Mouse (Mus musculus) stomach, embryonic 14.5 days (tissue): ENCODE measurements around the gene Mxra7. TPM values are rescaled to one million over a fixed set of nuclear protein-coding genes. Genes with fewer than 3 reads are reported as not detected.

Source experiments
- ATAC-seq: fragments of 200-750 bp; cut with Nextera tagmentation; 2 replicates; pipeline ENCODE4 v1.8.0; 2017; ENCODE audit warnings: low read depth, moderate TSS enrichment; ENCODE audit not compliant: insufficient number of reproducible peaks, insufficient read depth, low FRiP score
- H3K27ac ChIP-seq: fragments of 300-500 bp; sonication (generic); 2 replicates; pipeline ENCODE4 v1.5.1; 2014; ENCODE audit warnings: mild to moderate bottlenecking, low read length, moderate library complexity, mixed read lengths
- H3K27me3 ChIP-seq: fragments of 300-500 bp; sonication (generic); 2 replicates; pipeline ENCODE4 v1.6.1; 2014; ENCODE audit warnings: low read length, control low read depth, mixed read lengths; ENCODE audit not compliant: control insufficient read depth, insufficient read depth
- H3K36me3 ChIP-seq: fragments of 300-500 bp; sonication (generic); 2 replicates; pipeline ENCODE4 v1.6.1; 2014; ENCODE audit warnings: mild to moderate bottlenecking, control low read depth, low read length, moderate library complexity, mixed read lengths; ENCODE audit not compliant: control insufficient read depth, insufficient read depth
- H3K4me1 ChIP-seq: fragments of 300-500 bp; sonication (generic); 2 replicates; pipeline ENCODE4 v1.6.1; 2014; ENCODE audit warnings: low read length, control low read depth, mixed read lengths; ENCODE audit not compliant: control insufficient read depth, insufficient read depth
- H3K4me2 ChIP-seq: fragments of 300-500 bp; sonication (generic); replicated peaks from 2 replicates; pipeline ENCODE4 v1.6.1; 2014; ENCODE audit warnings: low read depth, low read length, control low read depth
- H3K4me3 ChIP-seq: fragments of 300-500 bp; sonication (generic); 2 replicates; pipeline ENCODE4 v1.5.1; 2014; ENCODE audit warnings: low read depth, low read length, control low read depth
- H3K9ac ChIP-seq: fragments of 300-500 bp; sonication (generic); replicated peaks from 2 replicates; pipeline ENCODE4 v1.6.1; 2014; ENCODE audit warnings: low read depth, mild to moderate bottlenecking, control low read depth, low read length, moderate library complexity, mixed read lengths
- H3K9me3 ChIP-seq: fragments of 300-500 bp; sonication (generic); 2 replicates; pipeline ENCODE4 v1.6.1; 2016; ENCODE audit warnings: low read depth, low read length, control low read depth; ENCODE audit not compliant: control insufficient read depth
- WGBS: fragments of 180-500 bp; shearing (Covaris S2); extraction: QIAGEN DNeasy Blood & Tissue Kit; methylation state at CpG from one replicate; pipeline ENCODE4 v1.1.7; 2014; 5-methylcytosine and 5-hydroxymethylcytosine counted together
- polyA plus RNA-seq: library from polyadenylated mRNA; unstranded; fragments of >200 nt; fragmentation: Nextera tagmentation; extraction: Ambion mirVana; gene quantifications from 2 replicates; pipeline ENCODE4 v1.2.1, GENCODE M21; 2014

The Mxra7 gene
- polyA plus RNA-seq, 1 experiment from 2014 or later = 16.5 TPM

- Histone ChIP-seq H3K27me3 (no peaks in the 10 kb centered on the region), H3K27ac (peak overlapping the region; percentile 100), H3K9me3 (no peaks in the 10 kb centered on the region), H3K4me3 (peak overlapping the region; percentile 76), H3K9ac (peak overlapping the region; percentile 89), H3K4me2 (peak overlapping the region; percentile 66), H3K4me1 (peaks cover 27% of the 10 kb centered on the region), H3K36me3 (peaks cover 37% of the 10 kb centered on the region)
- peak; percentile 64 for ATAC-seq
- under 1% methylated on average over 73 of the region's 73 CpGs for WGBS
These were observed 14.8 kb upstream of the Mxra7 start for GRCm38 (mm10) chr11:116842531-116843260.

- ATAC-seq = no peak
- H3K27ac ChIP-seq = no peak overlapping the region
- 75% methylated on average over 4 of the region's 4 CpGs for WGBS
- H3K36me3 ChIP-seq = peaks cover 53% of the 10 kb centered on the region
- H3K27me3 ChIP-seq = no peaks in the 10 kb centered on the region
- 0 out of 2 replicates have a peak overlapping the region, but pooled peaks have one; percentile 10 for H3K9ac ChIP-seq
- no peaks in the 10 kb centered on the region for H3K9me3 ChIP-seq
- H3K4me1 ChIP-seq = peaks cover 27% of the 10 kb centered on the region
- peak overlapping the region; percentile 66 for H3K4me2 ChIP-seq
- H3K4me3 ChIP-seq = peak overlapping the region; percentile 76
These were observed 12.9 kb upstream of the Mxra7 start for GRCm38 (mm10) chr11:116840748-116841147.

GRCm38 (mm10) chr11:116839601-116840000 lies 11.8 kb upstream of the Mxra7 start:
- Histone ChIP-seq H3K4me3 (no peak overlapping the region), H3K4me2 (no peak overlapping the region), H3K27me3 (no peaks in the 10 kb centered on the region), H3K4me1 (peaks cover 26% of the 10 kb centered on the region), H3K27ac (no peak overlapping the region), H3K36me3 (peaks cover 61% of the 10 kb centered on the region), H3K9me3 (no peaks in the 10 kb centered on the region), H3K9ac (no peak overlapping the region)
- 78% methylated on average over 7 of the region's 7 CpGs for WGBS
- ATAC-seq = no peak

GRCm38 (mm10) chr11:116838936-116839335 lies 11.1 kb upstream of the Mxra7 start:
- no peak overlapping the region for H3K4me3 ChIP-seq
- no peak for ATAC-seq
- peaks cover 22% of the 10 kb centered on the region for H3K4me1 ChIP-seq
- H3K27me3 ChIP-seq = no peaks in the 10 kb centered on the region
- no peak overlapping the region for H3K4me2 ChIP-seq
- no peak overlapping the region for H3K9ac ChIP-seq
- 85% methylated on average over 14 of the region's 14 CpGs for WGBS
- H3K9me3 ChIP-seq = no peaks in the 10 kb centered on the region
- H3K27ac ChIP-seq = no peak overlapping the region
- peaks cover 68% of the 10 kb centered on the region for H3K36me3 ChIP-seq

GRCm38 (mm10) chr11:116837441-116837840 lies 9.6 kb upstream of the Mxra7 start:
- Histone ChIP-seq H3K9me3 (no peaks in the 10 kb centered on the region), H3K9ac (no peak overlapping the region), H3K36me3 (peaks cover 78% of the 10 kb centered on the region), H3K27me3 (no peaks in the 10 kb centered on the region), H3K4me3 (no peak overlapping the region), H3K4me2 (no peak overlapping the region), H3K27ac (no peak overlapping the region), H3K4me1 (peaks cover 22% of the 10 kb centered on the region)
- 93% methylated on average over 10 of the region's 10 CpGs for WGBS
- ATAC-seq = no peak

GRCm38 (mm10) chr11:116836283-116836682 lies 8.4 kb upstream of the Mxra7 start:
- Histone ChIP-seq H3K36me3 (peaks cover 78% of the 10 kb centered on the region), H3K4me1 (peaks cover 16% of the 10 kb centered on the region)

GRCm38 (mm10) chr11:116834954-116835353 lies 7.1 kb upstream of the Mxra7 start:
- Histone ChIP-seq H3K36me3 (peaks cover 66% of the 10 kb centered on the region), H3K4me1 (peaks cover 3% of the 10 kb centered on the region; the same call in 1 of the 2 replicates), H3K4me2 (no peak overlapping the region), H3K9ac (no peak overlapping the region), H3K9me3 (no peaks in the 10 kb centered on the region), H3K27ac (no peak overlapping the region), H3K27me3 (no peaks in the 10 kb centered on the region), H3K4me3 (no peak overlapping the region)
- 80% methylated on average over 1 of the region's 1 CpGs for WGBS
- ATAC-seq = no peak

More at GRCm38 (mm10) chr11:116836283-116836682, 8.4 kb upstream of the Mxra7 start:
- Histone ChIP-seq H3K4me2 (no peak overlapping the region), H3K27me3 (no peaks in the 10 kb centered on the region), H3K4me3 (no peak overlapping the region), H3K9me3 (no peaks in the 10 kb centered on the region), H3K9ac (no peak overlapping the region), H3K27ac (no peak overlapping the region)
- WGBS = 96% methylated on average over 4 of the region's 4 CpGs
- no peak for ATAC-seq

- Histone ChIP-seq H3K4me2 (no peak overlapping the region), H3K36me3 (peaks cover 40% of the 10 kb centered on the region), H3K27ac (no peak overlapping the region), H3K9me3 (no peaks in the 10 kb centered on the region), H3K9ac (no peak overlapping the region), H3K27me3 (no peaks in the 10 kb centered on the region), H3K4me1 (peaks cover 5% of the 10 kb centered on the region; the same call in 1 of the 2 replicates), H3K4me3 (no peak overlapping the region)
- WGBS = 27% methylated on average over 4 of the region's 4 CpGs
- no peak for ATAC-seq
These were observed 4.4 kb upstream of the Mxra7 start for GRCm38 (mm10) chr11:116832172-116832685.
